Mouse (Mus musculus) cortical plate, adult 2 months (tissue): ENCODE measurements around the gene Sema4g.

Source experiments
- CTCF ChIP-seq: fragments of 200-500 bp; IDR thresholded peaks from 2 replicates; pipeline ENCODE4 v1.5.1; 2011; ENCODE audit warnings: mild to moderate bottlenecking, control low read depth, low read length; ENCODE audit not compliant: insufficient read depth; ENCODE audit errors: extremely low read depth
- POLR2A ChIP-seq: fragments of 200-500 bp; IDR thresholded peaks from 2 replicates; pipeline ENCODE4 v1.6.1; 2011; ENCODE audit warnings: mild to moderate bottlenecking, low read length, control low read depth; ENCODE audit not compliant: insufficient read depth; ENCODE audit errors: extremely low read depth

DNA sequence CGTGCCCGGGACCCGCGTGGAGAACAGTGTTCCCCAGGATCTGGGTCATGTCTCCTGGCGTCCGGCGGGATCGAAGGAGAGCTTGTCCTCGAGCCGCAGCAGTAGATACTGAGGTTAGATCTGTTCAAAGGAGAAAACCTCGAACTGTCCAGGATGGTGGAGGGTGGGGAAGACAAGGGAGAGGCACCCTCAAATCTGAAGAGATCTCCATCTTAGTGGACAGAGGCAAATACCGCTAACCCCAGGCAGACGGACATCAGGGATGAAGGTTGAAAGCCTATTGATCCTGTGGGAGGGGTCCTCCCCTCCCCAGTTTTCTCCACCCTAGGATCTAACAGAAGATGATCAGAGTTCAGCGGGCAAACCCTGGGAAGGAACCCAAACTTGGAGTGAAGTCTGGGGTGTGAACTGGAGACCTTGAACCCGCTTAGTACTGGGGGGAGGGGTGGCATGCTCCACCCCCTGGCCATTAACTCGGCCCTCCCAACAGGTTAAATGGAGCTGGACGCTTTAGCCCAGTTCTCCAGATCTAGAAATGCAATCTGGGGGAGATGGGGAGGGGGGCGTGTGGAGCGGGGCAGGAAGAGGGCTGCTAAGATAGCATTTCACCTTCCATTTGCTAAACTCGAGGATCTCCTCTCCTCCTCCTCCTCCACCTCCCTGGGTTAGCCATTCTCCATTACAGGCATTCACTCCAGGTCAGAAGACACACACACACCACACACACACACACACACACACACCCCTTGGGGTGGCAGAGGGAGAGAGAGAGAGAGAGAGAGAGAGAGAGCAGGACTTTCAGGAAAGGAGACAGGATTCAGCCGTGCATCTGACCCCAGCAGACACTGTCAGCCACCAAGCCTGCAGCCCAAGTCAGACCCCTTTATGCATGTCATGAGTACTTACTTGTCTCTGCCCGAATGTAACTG lies 930 bp downstream of the Sema4g start:
- TF ChIP-seq CTCF, result no peak
- no peak for TF ChIP-seq POLR2A
